Mouse (Mus musculus) Muller cell, postnatal 12 days (primary cell): ENCODE measurements around the gene Gm3776.
"Not testable (repeated sequence)": the region's sequence is repeated elsewhere in the genome, so short reads cannot be mapped to it uniquely, and the experiment has no call there.

Experiments used
- DNase-seq: peaks from one replicate; pipeline ENCODE4 v3.0.0-alpha.2; 2015; ENCODE audit errors: inconsistent ontology term

Gm3776 gene

DNA sequence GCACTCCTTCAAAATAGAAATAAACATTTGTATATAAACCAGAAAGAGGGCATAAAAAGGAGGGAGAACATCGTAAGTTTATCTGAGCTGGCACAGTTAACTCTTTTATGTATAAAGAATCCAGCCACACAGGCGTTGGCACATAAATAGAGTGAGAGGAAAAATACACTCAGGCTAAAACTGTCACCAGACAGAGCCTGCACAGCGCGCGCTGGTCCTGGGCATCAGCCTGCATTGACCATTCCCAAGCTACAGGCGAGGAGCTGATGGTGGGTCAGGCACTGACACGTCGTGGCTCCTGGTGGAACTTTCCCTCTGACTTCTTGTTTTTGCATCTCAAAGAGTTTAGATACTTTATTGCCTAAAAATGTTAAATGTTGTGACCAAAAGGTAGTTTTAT lies 35.5 kb downstream of the Gm3776 start:
- not testable (repeated sequence) for DNase-seq

DNA sequence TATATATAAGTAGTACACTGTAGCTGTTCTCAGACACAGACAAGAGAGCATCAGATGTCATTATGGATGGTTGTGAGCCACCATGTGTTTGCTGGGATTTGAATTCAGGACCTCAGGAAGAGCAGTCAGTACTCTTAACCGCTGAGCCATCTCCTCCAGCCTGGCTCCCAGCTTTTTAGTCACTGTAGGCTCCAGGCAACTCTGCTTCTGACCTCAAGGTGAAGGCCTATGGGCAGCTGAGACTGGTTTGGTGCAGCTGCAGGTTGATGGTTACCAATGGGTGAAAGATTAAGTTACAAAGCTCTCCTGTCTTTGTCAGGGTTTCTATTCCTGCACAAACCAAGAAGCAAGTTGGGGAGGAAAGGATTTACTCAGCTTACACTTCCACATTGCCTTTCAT lies 36.8 kb downstream of the Gm3776 start:
- DNase-seq = not testable (repeated sequence)

DNA sequence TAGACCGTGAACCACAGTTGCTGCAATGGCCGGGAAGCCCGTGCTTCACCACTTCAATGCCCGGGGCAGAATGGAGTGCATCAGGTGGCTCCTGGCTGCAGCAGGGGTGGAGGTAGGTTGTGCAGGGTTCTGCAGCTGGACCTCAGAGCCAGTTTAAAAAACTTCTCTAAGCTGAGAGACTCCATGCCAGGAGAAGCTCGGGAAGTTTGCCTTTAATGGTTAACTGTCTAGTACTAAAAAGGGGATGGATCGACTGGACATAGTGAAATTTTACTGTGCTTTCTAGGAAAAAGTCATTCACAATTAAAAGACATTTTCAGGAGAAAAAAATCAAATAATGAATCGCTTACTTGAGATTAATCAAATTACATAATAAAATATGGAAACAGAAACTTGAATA lies 37.9 kb downstream of the Gm3776 start:
- DNase-seq = not testable (repeated sequence)

DNA sequence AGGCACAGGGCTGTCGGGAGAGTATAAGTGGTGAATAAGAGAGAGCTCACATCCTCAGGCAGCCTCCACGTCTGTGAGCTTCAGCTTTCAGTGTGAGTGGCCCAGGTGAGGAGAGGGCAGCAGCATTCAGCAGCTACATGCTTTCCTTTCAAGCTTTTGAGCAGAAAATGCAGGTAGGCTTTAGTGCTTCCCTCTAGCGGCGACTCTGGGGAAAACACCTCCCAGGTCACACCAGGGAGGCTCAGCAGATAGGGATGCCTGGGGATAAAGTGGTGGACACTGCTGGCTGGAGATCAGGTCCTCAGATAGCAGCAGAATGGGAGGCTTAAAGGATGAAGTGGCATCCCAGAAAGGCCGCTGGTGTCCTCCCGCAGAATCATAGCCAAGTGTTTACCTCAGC lies 39.2 kb downstream of the Gm3776 start:
- DNase-seq = peak; percentile 22

DNA sequence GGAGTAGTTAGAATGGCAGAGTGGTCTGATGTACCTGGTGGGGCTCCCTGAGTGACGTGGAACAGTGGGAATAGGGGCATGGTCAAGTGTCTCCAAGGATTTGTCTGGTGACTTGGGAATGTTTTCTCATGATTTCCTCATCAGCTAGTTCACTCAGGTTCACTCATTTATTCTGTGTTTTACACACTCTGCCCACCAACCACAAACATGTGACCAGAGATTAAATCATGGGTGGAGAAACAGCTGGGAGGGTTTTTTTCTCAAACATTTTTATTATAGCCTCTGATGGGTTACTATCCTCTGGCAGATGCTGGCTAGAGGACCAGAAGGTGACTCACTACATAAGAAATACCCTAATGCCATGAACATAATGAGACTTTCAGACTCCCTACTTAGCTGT lies 41.3 kb downstream of the Gm3776 start:
- peak; percentile 17 for DNase-seq

DNA sequence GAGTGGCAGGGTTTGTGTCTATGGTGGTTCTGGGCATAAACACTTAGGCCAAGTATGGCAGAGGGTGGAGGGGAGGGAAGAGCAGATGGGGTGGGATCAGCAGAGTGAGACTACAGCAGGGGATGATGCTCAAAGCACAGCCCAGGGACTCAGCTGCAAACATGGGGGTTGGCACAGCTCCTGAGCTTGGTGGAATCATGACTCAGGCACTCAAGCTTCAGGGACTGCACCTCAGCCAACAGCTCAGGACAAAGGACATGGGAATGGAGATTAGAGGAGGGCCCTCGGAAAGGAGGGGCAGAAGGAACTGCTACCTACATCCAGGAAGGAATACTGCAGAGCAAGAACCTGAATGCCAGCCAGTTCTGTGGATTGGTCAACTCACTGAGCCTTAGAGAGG lies 42.2 kb downstream of the Gm3776 start:
- not testable (repeated sequence) for DNase-seq

DNA sequence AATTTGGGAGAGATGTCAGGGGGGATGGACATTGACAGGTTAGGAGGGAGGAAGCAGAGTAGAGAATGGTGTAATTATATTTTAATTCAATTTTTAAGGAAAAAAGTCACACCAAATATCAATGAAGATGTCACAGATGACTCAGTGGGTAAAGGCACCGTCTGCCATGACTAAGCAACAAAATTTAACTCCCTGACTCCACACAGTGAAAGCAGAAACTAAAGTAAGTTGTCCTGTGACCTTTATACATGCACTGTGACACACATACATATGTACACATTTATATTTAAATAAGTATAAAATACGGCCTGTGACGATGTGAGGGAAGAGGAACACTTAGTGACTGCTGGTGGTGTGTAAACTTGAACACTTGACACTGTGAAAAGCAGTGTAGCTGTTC lies 51.2 kb downstream of the Gm3776 start:
- DNase-seq = not testable (repeated sequence)

DNA sequence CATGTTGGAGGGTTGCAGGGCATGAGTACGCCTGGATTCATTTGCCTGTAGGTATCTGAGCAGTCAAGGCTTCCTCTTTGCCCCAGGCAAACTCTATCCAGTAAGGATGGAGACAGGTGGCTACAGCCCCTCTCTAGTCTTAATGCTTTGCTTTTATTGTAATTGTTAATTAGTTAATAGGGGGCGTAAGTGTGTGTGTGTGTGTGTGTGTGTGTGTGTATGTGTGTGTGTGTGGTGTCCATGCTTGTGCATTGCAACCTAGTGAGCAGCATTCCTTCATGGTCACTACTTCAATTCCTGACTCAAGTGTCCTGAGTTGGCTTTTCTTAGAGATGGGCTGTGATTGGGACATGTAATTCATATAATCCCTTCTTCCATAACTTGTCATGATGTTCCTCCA lies 57.8 kb downstream of the Gm3776 start, which contains the start of gene Omt2a:
TSS of gene Omt2a (minus strand) at position 101 of the 400 bp plus-strand sequence.
- DNase-seq = no peak
